Mouse (Mus musculus) layer of hippocampus, adult 18-20 months (tissue): ENCODE measurements around the gene Olfr157. TPM values are rescaled to one million over a fixed set of nuclear protein-coding genes. Genes with fewer than 3 reads are reported as not detected.

Experiments used
- DNase-seq, 2 experiments: peaks; one replicate each; pipeline ENCODE4 v3.0.0; 2022; ENCODE audit warnings: low spot score in 2 of 2
- long read RNA-seq: library from polyadenylated mRNA; stranded (forward); transcript quantifications from one replicate; pipeline ENCODE4 v2.0.0, GENCODE M21; 2021
- total RNA-seq, 2 experiments: library from RNA; stranded (reverse); gene quantifications; 2 replicates each; pipeline ENCODE4 v1.2.3; 2021

Gene Olfr157
- total RNA-seq, result not detected
- long read RNA-seq, result 0 reads

DNA sequence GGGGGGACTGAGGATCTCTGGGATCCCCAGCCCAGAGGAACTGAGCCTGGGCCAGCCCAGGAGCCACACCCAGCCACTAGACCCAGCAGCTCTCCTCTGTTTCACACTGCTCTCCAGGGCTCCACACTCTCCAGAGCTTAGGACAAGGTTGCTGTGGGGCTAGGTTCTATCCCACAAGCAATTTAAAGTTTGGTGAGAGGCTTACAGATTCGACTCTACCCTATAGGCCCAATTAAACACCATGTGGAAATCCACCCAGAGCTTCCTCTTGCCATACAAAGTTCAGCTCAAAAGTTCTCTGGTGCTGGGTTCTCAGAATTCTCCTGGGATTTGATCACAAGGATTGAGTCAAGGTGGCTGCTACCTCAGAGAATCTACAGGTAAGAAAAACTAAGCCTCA is at the start of gene Olfr157:
TSS of gene Olfr157 (minus strand) at position 101 of the 400 bp plus-strand sequence.
- DNase-seq, result no peak

DNA sequence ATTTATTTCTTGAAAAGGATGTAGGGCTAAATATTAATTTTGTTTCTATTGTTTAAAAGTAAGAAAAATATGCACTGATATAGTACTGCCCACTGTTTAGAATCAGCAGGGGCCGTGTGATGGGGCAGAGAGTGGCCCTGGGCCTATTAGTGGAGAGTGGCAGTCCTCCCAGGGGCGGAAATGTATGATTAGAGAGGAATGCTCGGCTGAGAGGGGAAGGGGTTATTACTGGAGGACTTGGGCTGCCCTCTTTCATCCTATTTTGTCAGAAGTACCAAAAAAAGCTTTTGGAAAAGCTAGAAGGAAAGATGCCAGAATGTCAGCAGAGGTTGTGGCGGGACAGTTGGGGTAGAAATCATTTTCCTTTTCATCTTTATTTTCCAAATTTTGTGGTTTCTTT is 44.2 kb upstream of the Olfr157 start:
- no peak for DNase-seq

DNA sequence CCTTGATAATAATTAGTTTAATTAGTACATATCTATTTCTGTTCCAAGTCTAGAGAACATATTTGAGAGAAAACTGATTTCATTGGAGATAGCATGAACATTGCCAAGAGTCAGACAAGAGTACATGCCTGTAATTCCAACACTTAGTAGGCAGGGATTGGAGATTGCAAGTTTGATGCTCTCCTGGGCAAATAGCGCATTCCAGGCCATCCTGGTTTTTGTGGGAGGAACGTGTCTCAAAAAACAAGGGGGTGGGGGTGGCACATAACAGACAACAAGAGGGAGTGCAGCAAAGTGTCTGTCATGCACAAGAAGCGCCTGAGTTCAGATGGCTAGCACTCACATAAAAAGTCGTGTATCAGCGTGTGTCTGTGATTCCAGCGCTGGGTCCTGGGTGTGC is 39.6 kb upstream of the Olfr157 start:
- DNase-seq, result no peak

DNA sequence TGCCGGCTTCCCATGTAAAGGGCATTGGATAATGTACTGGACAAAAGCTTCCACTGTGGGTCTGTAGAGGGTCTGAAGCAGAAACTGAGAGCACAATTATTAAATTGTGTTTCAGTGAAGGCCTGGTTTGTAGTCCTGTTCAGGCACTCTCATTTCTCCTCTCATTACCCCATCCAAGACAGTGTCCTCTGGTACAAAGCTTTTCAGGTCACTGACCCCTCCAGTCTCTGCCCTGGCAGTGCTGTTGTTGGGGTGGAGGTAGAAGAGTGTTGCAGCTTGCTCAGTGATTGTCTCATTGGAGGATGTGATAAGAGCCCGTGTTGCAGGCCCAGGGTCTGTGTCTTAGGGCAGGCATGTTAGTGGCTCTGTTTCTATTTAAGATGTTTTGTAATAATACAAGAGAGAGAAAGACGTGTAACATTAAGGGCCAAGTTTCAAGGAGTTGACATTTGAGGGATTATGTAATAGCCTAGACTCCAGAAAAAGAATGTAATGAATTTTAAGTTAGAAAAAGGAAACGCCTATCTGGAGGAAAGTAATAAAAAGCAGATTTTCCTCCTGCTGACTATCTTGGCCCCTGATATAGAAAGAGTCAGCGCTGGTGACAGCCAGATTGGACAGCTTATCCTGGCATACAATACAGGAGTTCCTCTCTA is 38.2 kb upstream of the Olfr157 start:
- DNase-seq, result no peak

DNA sequence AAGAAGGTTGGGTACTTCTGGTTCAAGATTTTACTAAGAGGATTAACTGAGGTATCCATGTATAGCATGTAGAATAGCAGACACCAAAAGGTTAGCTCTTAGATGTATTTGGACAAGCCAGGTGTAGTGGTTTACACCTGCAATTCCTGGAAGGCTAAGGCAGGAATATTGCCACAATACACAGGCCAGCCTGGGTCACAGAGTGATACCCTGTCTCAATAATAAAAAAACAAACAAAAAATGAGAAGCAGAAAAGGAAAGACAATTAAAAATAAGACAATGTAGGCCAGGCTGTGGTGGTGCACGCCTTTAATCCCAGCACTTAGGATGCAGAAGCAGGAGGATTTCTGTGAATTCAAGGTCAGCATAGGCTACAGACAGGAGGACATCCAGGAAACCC is 37.2 kb upstream of the Olfr157 start:
- no peak for DNase-seq

DNA sequence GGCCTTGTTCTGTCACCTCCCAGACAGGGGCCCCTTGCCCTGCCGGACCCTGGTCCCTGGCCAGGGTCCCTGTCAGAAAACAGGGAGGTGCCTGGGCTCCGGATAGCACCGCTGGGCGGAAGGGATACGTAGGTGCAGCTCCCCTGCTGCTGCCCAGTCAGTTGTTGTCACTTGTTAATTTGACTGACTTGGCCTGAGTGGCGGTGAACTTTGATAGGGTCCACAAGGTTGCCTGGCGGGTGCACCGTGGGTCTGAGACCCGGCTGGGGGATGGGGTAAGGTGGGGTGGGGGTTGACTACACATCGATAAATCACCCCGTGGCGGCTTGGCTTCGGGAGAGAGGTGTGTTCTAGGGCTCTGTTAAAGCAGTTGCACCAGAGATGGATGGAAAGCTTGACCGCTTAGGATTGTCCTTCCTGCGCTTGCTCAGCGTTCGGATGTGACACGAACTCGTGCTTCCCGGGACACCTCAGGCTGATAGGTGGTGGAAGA is 36.0 kb upstream of the Olfr157 start:
- no peak for DNase-seq

DNA sequence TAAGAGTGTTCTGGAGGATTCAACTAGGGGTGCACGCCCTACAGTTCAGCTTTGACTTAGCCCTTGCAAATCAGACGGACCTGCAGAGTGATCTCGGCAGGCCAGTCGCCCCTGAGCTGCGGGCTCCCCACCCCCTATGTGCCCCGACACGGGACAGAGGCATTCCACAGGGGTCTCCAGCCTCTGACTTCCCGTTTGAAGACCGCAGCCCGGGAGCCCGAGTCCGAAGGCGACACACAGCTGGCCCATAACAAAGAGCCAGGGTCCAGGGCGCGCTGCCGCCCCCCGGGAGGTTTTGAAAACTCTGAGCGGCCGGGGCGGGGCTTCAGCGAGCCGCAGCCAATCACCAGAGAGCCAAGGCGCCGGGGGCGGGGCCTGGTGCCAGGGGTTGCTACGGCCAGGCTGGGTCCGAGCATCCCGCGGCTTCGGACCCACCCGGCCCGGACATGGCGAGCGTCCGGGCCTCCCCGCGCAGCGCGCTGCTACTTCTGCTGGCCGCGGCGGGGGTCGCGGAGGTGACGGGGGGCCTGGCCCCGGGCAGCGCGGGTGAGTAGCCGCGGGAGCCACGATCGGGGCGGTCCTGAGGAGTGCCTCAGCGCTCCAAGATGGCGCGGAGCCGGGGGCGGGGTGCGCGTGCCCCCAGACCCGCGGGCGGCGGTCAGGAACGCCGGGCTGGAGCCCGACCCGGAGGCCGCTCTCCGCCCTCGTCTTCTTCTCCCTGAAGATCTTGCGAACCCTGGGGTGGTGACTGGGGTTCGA is 35.3 kb upstream of the Olfr157 start, which contains the start of gene Reck:
TSS of gene Reck (plus strand) at position 371 of the 759 bp plus-strand sequence.
- DNase-seq, result peak; percentile 47 to 84

DNA sequence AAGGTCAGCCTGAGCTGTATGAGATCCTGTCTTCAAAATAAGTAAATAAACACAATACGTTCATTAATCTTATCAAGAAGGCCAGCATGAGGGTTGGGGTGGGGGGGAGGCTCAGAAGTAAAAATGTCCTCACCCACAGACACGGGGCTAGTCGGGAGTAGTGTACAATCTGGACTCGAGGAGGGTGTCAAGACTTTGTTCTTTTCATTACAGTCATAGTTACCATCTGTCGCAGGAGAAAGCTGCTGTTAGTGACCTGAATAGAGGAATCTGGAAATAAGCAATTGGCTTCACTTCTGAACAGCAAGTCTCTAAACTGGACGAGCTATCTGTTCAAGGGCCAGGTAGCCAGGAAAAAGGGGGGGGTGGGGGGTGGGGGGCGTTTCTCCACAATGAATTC is 34.5 kb upstream of the Olfr157 start:
- no peak for DNase-seq

DNA sequence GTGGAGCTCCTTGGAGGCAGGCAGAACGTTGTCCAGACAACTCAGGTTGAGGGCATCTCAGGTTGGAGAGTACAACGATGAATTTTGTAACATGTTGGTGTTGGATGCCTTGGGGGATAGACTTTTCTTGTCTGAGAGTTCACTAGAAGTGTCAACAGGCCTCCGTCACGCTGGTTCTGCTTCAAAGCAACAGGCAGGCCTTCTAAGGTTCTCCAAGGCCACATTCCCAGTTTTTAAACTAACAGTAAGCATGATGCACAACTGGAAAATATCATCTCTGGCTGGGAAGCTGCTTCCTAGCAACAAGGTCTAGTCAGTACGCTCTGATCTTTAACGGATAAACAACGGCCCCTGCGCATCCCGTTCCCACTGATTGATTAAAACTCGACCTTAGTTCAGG is 29.8 kb upstream of the Olfr157 start:
- DNase-seq, result no peak

DNA sequence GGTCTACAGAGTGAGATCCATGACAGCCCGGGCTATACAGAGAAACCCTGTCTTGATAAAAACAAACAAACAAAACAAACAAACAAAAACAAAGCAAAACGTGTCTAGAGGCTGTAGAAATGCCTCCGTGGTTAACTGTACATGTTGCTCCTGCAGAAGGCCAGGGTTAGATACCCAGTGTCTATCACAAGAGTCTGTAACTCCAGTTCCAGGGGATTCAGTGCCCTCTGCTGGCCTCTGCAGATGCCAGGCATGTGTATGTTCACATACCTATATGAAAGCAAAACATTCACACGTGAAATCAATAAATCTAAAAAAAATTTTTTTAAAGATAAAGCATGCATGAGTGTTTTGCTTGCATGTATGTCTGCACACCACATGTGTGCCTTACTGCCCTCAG is 23.3 kb upstream of the Olfr157 start:
- no peak for DNase-seq

DNA sequence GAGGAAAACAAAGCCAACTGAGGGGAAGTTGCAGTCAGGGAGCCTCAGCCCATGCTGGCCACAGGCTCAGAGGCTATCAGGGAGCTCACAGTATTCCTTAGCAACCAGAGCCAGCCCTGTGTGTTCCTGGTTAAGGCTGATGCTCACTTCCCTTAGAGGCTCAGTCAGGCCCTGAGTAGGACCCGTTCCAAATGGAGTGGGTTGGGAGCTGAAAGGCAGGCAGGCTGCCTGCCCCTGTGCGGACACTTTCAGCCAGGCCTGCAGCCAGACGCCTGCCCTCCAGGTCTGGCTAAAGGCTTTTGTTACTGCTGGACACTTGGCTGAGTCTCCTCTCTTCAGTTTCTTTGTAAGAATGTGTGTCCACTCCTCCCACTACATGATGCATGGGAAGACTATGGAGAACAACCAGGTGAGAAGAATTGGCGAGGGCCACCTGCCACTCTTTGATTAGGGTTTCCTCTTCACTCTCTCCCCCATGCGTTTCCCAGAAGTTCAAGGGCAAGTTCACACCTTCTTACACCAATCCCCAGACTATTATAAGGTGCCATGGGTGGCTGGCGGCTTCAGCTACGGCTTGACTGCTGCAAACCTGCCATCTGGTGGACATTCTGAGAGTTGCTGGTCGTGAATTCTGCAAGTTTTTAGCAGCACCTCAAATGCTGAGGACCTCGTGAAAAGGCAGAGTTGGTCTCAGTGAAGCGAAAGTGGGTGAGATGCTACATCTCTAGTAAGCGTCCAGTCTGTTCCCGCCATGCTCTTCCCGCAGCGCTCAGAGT is 20.9 kb upstream of the Olfr157 start:
- DNase-seq, result peak; percentile 44 to 85

DNA sequence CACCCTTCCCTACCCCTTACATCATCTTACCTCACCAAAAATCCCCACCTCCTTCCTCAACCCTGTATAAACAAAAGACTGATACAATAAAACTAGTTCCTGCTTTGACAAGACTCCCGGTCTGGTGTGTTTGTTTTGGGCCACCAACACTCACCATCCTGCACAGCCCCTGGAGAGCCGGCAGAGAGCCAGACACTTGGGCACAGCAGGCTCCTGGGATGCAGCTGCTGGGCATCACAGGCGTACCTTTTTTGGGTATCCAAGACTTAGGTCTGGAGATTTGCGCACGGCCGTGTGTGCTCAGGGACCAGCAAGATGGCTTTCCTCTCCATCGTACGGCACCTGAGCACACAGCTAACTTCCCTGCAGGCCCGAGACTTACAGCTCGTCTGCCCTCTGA is 19.9 kb upstream of the Olfr157 start:
- no peak for DNase-seq

DNA sequence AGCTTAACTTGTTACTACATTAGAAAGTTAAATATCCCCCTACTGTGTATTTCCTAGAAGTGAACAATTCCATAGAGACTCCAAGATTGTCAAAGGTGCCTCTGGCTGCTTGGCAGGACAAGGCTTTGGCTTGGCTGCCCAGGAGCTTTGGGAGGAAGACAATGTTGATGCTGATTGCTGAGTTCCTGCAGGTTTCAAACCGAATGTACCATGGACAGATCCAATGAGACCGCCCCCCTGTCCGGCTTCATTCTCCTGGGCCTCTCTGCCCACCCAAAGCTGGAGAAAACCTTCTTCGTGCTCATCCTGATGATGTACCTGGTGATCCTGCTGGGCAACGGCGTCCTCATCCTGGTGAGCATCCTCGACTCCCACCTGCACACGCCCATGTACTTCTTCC is 14.1 kb upstream of the Olfr157 start:
- DNase-seq, result no peak

DNA sequence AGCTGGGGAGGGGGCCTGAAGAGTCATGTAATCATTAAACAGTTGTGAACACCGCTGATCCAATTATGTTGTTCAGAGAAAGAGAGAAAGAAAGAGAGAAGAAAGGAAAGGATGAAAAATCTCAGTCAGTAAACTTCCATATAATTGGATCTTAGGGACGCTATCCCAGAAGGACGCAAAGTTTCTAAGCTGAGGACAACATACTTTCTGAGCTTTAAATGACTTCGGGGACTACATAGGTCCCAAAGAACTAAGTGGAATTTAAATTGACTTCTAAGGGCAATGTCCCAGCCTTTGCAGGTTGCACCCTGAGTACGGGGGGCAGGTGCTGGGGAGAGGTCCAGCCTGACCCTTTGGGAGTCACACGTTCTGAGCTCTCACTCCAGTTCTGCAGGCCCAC is 11.3 kb upstream of the Olfr157 start, which contains the start of gene Olfr155:
TSS of gene Olfr155 (plus strand) at position 301 of the 400 bp plus-strand sequence.
- no peak for DNase-seq

DNA sequence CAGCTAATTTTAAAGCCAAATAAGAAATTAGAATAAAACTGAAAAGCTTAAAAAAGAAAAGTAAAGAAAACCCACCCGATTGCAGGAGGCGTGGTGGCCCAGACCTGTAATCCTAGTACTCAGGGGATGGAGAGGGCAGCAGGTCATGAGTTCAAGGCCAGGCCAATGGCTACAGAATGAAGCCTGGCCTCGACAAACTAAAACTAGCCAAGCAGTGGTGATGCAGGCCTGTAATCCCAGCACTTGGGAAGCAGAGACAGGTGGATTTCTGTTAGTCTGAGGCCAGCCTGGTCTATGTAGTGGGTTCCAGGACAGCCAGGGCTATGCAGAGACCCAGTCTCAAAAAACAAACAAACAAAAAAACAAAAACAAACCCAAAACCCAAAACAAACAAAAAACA is 1.7 kb downstream of the Olfr157 start:
- no peak for DNase-seq

DNA sequence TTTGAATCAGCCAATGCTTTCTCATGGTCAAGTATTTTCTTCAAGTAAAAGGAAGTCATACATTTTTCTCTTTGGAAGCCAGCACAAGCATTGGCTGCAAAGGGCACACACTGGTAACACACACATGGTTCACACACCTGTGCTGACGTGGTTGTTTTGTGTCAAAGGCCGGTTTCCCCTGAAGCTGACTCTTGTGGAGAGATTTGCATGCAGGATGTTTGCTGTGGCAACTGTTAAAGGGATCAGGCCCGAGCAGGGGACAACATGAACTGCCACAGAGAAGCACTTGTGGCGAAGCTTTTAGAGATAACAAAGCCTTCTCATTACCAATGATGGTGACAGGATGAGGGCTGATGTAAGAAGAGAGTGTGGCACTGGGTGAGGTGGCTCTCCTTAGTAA is 5.3 kb downstream of the Olfr157 start:
- no peak for DNase-seq

DNA sequence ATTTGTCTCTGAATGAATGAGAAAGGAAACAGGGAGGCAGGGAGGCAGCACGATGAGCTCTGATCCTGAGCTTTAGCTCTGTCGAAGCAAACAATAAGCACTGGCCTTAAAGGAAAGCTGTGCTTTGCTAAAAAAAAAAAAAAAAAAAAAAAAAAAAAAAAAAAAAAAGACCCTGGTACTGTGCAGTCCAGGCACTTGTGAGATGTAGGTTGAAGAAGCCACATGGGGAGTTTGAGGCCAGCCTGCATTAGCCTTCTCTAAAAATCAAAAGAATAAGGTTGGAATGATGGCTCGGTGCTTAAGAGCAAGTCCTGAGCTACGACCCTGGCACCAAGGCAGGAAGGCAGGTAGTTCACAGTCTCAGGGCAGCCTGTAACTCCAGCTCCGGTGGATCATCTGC is 6.2 kb downstream of the Olfr157 start:
- DNase-seq, result no peak

DNA sequence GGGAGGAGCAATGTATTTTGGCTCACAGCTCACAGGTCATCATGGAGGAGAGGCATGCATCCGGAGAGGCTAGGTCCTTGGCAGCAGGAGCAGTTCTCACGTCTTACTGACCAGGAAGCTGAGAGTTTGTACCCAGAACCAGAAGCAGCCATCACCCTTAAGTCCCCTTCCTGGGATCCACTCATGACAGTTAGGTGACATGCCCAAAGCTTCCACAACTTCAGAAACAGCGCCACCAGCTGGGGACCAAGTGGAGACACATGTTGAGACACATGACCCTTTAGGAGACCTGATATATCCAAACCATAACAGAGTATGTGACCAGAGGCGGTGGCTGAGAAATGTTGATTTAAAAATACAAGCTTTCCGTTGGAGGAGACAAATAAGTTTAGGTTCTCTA is 8.0 kb downstream of the Olfr157 start:
- DNase-seq, result no peak

DNA sequence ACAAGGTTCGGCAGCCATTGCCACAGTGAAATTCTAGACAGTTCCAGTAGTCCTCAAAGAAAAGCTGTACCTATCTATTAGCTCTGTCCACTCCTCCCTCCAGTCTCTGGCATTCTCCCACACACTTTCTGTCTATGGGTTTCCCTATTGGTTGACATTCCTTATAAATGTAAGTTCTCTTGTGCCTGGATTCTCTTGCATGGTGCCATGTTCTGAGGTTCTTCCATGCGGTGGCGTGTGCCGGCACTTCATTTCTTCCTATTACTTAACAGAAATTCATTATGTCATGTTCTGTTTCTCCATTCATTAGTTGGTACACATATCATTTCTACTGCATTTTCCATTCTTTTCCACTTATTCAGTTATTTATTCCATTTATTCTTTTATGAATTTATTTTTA is 11.2 kb downstream of the Olfr157 start:
- no peak for DNase-seq

DNA sequence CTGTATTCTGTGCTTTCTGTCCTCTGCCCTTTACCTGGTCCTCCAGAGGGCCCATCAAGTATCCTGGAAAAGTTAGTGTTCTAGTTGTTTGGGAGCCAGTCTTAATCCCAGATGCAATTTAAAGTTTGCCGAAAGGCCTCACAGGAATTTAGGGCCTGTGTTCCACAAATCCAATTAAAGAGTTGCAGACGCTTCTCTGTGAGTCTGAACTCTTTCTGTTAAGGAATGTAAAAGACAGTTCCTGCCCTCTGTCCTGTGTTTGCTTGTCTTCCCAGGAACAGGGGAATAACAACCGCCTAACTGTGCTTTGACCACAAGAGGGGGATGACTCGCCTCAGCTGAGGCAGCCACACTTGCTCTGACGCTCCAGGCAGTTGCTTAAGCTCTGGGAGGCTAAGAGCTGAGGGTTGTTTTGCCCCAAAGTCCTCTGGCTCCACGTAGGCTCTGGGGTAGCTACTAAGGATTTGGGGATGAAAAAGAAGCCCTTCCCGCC is 16.1 kb downstream of the Olfr157 start, which contains the start of gene Olfr156:
TSS of gene Olfr156 (minus strand) at position 51 of the 493 bp plus-strand sequence.
- DNase-seq, result peak in 1 of 2 experiments; percentile 8

DNA sequence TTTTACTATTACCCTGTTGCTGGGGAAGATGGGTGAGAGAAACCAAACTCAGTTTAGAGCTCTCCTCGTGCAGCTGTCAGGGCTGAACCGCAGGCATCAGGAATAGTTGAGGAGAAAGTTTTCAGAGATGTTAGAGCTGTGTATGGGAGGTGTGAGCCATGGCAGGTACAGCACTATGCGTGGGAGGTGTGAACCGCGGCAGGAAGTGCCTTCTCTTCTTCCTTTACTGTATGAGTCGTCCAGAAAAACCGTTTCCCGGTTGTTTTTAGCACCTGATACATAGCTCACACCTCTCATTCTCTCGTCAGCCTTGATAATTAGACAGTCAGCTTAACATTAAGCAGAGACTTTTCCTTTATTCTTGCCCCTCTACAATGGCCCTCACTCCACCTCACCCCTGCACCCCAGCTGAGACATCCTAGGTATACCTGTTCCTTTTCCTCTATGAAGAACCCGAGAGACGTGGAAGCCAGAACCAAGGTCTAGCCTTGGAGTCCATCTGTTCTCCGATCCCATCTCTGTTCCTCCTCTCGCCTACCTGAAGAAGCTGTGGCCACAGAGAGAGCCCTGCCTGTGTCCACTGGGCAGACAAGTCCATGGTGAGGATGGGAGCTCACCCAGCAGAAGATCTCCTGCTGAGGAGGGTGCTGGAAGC is 17.0 kb downstream of the Olfr157 start:
- no peak for DNase-seq
